Mouse (Mus musculus) gastrocnemius, adult 2 months (tissue): ENCODE results near the gene Limch1. TPM values are rescaled to one million over a fixed set of nuclear protein-coding genes. Genes with fewer than 3 reads are reported as not detected.

ENCODE experiments used
- DNase-seq: peaks from one replicate; pipeline ENCODE4 v3.0.0; 2022
- H3K27ac ChIP-seq: fragments of 200-600 bp; 2 replicates; pipeline ENCODE4 v1.8.1; 2022; ENCODE audit warnings: mild to moderate bottlenecking
- H3K4me3 ChIP-seq: fragments of 200-600 bp; 2 replicates; pipeline ENCODE4 v1.8.1; 2022; ENCODE audit warnings: mild to moderate bottlenecking, moderate library complexity
- CTCF ChIP-seq: fragments of 200-600 bp; IDR thresholded peaks from 2 replicates; pipeline ENCODE4 v1.8.1; 2022; ENCODE audit warnings: antibody characterized with exemption, mild to moderate bottlenecking, moderate library complexity
- intact Hi-C: fragments of 180-260 bp; cut with DNase I; formaldehyde crosslinking; loops from one replicate; pipeline ENCODE4 v1.15.1; 2025
- total RNA-seq, 2 experiments: library from RNA; stranded (reverse); gene quantifications; 2 replicates each; pipeline ENCODE4 v1.2.3; 2021

Limch1 gene
- total RNA-seq, 2 experiments from 2014 or later: 106 to 139 TPM

- intact Hi-C loops: no loop called here
Observed at GRCm38 (mm10) chr5:66884505-66884904, 138.9 kb downstream of the Limch1 start.

GRCm38 (mm10) chr5:66886410-66887120, 140.9 kb downstream of the Limch1 start:
- TF ChIP-seq CTCF: no peak
- Histone ChIP-seq H3K4me3 (no peak overlapping the region), H3K27ac (no peak overlapping the region)
- no peak for DNase-seq
- intact Hi-C loops: no loop called here

More at GRCm38 (mm10) chr5:66884505-66884904, 138.9 kb downstream of the Limch1 start:
- TF ChIP-seq CTCF: no peak
- no peak overlapping the region for H3K4me3 ChIP-seq
- no peak for DNase-seq
- H3K27ac ChIP-seq: no peak overlapping the region

- Histone ChIP-seq H3K27ac (no peak overlapping the region), H3K4me3 (no peak overlapping the region)
- intact Hi-C loops: no loop called here
- DNase-seq: no peak
- TF ChIP-seq CTCF: no peak
Observed at GRCm38 (mm10) chr5:66888061-66888460, 142.4 kb downstream of the Limch1 start.

- no peak overlapping the region for H3K27ac ChIP-seq
- no peak overlapping the region for H3K4me3 ChIP-seq
- no peak for TF ChIP-seq CTCF
- DNase-seq: no peak
- intact Hi-C loops: no loop called here
Observed at GRCm38 (mm10) chr5:66889337-66889736, 143.7 kb downstream of the Limch1 start.

- DNase-seq: no peak
- no peak overlapping the region for H3K4me3 ChIP-seq
- intact Hi-C loops: no loop called here
- TF ChIP-seq CTCF: no peak
- peak overlapping the region; percentile 74 for H3K27ac ChIP-seq
Observed at GRCm38 (mm10) chr5:66895440-66896120, 150.0 kb downstream of the Limch1 start.

GRCm38 (mm10) chr5:66897584-66897983, 152.0 kb downstream of the Limch1 start:
- no peak overlapping the region for H3K27ac ChIP-seq

GRCm38 (mm10) chr5:66898252-66898651, 152.6 kb downstream of the Limch1 start:
- Histone ChIP-seq H3K4me3 (peak overlapping the region; percentile 42), H3K27ac (no peak overlapping the region)
- no peak for TF ChIP-seq CTCF
- intact Hi-C loops: no loop called here
- peak; percentile 25 for DNase-seq

More at GRCm38 (mm10) chr5:66897584-66897983, 152.0 kb downstream of the Limch1 start:
- H3K4me3 ChIP-seq: no peak overlapping the region
- intact Hi-C loops: no loop called here
- no peak for DNase-seq
- no peak for TF ChIP-seq CTCF

GRCm38 (mm10) chr5:66898811-66899430, 153.3 kb downstream of the Limch1 start:
- TF ChIP-seq CTCF: no peak
- Histone ChIP-seq H3K4me3 (peak overlapping the region; percentile 42), H3K27ac (peak overlapping the region; percentile 43; the same call in 1 of the 2 replicates)
- DNase-seq: peak; percentile 40
- intact Hi-C loops: no loop called here

GRCm38 (mm10) chr5:66901116-66901515, 155.5 kb downstream of the Limch1 start:
- intact Hi-C loops: no loop called here
- TF ChIP-seq CTCF: no peak
- no peak for DNase-seq
- Histone ChIP-seq H3K4me3 (no peak overlapping the region), H3K27ac (no peak overlapping the region)

GRCm38 (mm10) chr5:66904835-66905234, 159.2 kb downstream of the Limch1 start:
- Histone ChIP-seq H3K4me3 (no peak overlapping the region), H3K27ac (no peak overlapping the region)
- no peak for DNase-seq
- no peak for TF ChIP-seq CTCF
- intact Hi-C loops: no loop called here

GRCm38 (mm10) chr5:66908883-66909282, 163.3 kb downstream of the Limch1 start:
- Histone ChIP-seq H3K27ac (no peak overlapping the region), H3K4me3 (no peak overlapping the region)
- TF ChIP-seq CTCF: no peak
- no peak for DNase-seq
- intact Hi-C loops: no loop called here

GRCm38 (mm10) chr5:66909962-66910361, 164.3 kb downstream of the Limch1 start:
- intact Hi-C loops: no loop called here
- DNase-seq: no peak
- Histone ChIP-seq H3K27ac (no peak overlapping the region), H3K4me3 (no peak overlapping the region)
- no peak for TF ChIP-seq CTCF

GRCm38 (mm10) chr5:66910610-66911009, 165.0 kb downstream of the Limch1 start:
- intact Hi-C loops: no loop called here

More at GRCm38 (mm10) chr5:66910610-66911009, 165.0 kb downstream of the Limch1 start:
- Histone ChIP-seq H3K27ac (no peak overlapping the region), H3K4me3 (no peak overlapping the region)
- TF ChIP-seq CTCF: no peak
- no peak for DNase-seq
